Mouse (Mus musculus) left cerebral cortex, adult 11 months (tissue): Measurements from ENCODE around the gene H2-Eb2.

Experiments
- DNase-seq: peaks from one replicate; pipeline ENCODE4 v3.0.0; 2022; ENCODE audit warnings: low spot score

H2-Eb2 gene

GRCm38 (mm10) chr17:34362954-34363546, 37.6 kb downstream of the H2-Eb2 start:
- no peak for DNase-seq

- no peak for DNase-seq
These were observed 38.3 kb downstream of the H2-Eb2 start for GRCm38 (mm10) chr17:34363676-34364310.

DNA sequence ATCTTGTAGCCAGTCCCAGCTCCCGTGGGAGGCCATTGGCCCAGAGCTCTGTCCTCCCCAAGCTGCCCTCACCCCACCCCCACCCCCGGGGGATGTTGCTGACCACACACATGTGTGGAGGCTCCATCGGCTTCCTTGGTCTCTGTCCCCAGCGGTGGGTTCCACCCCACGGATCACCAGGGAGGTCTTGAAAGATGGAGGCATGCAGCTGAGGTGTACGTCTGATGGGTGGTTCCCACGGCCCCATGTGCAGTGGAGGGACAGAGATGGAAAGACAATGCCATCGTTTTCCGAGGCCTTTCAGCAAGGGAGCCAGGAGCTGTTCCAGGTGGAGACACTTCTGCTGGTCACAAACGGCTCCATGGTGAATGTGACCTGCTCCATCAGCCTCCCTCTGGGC, 39.6 kb downstream of the H2-Eb2 start:
- no peak for DNase-seq

DNA sequence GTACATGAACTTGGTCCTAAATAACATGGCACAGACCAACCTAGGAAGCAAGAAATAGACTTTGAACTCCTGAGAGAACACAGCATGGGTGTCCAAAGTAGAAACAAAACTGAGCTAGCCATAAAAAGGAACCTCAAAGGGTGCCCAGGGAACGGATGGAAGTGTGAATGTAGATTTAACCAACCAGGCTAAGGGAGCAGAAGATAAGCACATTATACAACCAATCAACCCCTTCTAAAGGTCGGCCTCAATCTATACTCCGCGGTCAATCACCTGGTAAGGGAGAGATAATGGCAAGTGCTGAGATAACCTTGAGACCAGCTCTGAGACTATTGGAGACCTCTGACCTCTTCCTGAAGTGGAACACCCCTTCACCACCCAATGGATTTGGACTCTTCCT, 45.1 kb downstream of the H2-Eb2 start:
- no peak for DNase-seq

DNA sequence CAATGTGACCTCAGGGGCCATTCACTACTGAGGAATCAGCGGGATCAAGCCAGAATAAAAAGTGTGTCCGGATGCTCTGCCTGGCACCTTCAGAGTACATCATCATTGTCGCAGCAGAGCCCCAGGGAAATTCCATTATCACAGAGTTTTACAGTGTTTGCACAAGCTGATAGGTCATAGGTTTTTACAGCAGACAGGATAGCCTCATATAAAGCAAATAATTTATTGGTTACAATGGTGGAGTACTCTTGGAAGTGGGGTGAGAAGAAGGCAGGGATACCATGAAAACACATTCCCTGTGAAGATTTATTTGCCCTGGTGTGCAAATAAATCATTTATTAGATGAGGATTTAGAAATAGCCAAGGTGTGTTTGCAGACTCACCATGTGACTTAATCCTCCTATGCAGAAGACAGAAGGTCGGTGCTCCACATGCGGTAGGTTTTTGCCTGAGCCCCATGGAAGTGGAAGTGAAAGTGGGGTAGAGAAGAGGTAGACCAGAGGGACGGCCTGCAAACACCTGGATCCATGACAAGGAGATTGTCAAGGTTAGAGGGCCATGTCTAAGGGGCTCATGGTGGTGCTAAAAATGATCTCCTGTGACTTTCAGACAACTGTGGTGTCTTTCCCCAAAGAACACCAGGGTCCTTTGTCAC, 47.7 kb downstream of the H2-Eb2 start:
- DNase-seq = no peak

GRCm38 (mm10) chr17:34376847-34377246, 51.4 kb downstream of the H2-Eb2 start, which contains the start of gene Btnl1:
Gene Btnl1, plus strand, starts transcription at chr17:34377132.
- DNase-seq = no peak

DNA sequence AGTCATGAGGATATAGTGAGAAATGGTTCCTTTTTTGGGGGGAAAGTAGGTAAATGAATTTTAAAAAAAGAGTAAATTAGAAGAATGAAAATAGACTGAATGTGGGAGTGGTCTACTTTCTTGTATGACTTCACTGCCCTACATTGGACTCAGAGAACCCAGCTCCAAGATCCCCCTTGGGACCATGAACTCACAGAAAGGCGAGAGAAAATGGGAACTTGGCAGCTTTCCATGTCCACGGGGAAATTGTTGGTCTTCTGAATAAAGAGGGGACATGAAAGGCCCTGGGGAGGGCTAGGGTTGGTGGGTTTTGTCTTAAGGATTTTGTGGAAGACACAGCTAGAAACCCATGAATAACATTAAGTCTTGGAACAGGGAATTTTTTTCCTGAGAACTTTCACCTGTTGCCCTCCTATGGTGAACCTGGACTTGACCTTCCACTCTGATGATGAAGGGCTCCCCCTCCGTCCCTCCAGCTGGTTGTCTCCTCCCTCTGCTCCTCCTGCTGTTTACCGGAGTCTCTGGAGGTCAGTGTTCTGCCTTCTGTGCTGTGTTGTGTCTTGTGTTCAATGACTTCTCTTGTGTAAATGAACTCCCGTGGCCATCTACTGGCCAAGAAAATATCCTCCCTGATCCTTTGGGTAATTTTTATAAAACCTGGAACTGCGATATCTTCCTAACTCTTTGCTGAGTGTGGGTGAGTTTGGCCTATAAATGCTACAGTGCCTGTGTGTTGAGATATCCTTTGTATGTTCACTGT, 52.2 kb downstream of the H2-Eb2 start:
- no peak for DNase-seq

DNA sequence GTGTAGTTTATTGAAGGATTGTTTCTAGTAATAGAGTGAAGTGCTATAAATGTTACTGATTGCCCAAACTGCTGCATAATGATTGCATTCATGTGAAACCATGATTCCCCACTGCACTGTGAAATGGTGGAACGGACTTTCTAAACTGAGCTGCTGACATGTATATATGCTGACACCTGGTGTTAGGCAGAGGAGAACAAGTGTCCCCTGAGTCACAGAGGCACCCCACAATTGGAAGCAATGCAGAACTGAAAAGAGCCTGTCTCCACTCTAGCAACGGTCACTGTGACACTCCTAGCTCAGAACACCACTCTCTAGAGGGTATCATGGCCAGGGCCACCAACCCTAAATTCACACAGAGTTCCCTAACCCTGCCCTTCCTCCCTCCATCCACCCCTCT, 53.3 kb downstream of the H2-Eb2 start:
- DNase-seq = no peak

- DNase-seq = no peak
These were observed 54.0 kb downstream of the H2-Eb2 start for GRCm38 (mm10) chr17:34379451-34379850.

GRCm38 (mm10) chr17:34381876-34382275, 56.4 kb downstream of the H2-Eb2 start:
- no peak for DNase-seq

GRCm38 (mm10) chr17:34383212-34383611, 57.7 kb downstream of the H2-Eb2 start:
- DNase-seq = no peak

- no peak for DNase-seq
These were observed 59.2 kb downstream of the H2-Eb2 start for GRCm38 (mm10) chr17:34384699-34385098.

GRCm38 (mm10) chr17:34386656-34387055, 61.2 kb downstream of the H2-Eb2 start:
- no peak for DNase-seq

DNA sequence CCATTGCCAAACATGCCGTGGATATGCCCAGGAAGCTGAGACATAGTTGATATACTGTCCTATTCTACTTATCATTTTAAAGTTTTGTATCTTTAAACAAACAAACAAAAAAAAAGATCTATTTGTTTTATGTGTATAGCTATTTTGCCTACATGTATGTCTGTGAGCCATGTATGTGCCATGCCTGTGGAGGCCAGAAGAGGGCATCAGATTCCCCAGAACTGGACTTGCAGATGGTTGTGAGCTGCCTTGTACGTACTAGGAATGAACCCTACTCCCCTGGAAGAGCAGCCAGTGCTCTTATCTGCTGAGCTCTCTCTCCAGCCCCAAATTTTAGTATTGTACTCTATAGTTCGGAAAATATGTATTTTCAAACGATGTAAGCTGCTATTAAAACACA, 63.0 kb downstream of the H2-Eb2 start:
- DNase-seq = no peak
